Mouse (Mus musculus): ENCODE results near the gene Purb.
"Not testable (repeated sequence)": the region's sequence is repeated elsewhere in the genome, so short reads cannot be mapped to it uniquely, and the experiment has no call there.

Purb gene

DNA sequence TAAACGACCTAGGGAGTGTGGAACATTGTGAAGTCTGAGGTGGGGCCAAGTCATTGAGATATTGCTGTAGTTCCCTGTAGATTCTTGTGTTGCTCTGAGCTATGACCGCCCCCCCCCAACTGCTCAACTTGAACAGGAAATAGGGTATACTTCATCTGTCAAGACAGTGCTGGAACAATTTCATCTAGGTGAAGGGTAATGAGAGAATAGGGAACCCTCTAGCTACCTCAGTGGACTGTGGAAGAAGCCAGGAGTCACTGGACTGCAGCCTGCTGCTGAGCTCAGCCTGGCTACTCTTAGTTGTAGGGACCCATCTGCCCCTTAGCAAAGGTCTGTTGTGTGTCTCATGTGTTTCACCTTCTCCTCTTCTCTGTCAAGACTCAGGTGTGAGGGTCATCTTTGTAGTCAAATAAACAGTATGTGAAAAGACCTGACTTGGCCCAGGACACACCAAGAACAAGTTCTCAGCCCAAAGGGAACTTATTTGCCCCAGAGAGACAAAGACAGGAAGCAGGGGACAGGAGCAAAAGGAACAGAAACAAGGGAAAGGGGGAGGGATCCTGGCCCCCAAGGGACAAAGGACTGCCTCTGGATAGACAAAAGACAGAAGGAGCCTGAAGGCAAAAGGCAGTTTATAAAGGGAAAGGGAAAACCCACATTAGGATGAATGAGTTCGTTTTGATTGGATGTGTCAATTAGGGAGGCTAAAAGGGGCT lies 8.7 kb upstream of the Purb start:
- DNase-seq, result peak in 1 of 2 experiments; percentile 7

GRCm38 (mm10) chr11:6483103-6483502 lies 7.4 kb upstream of the Purb start:
- DNase-seq, result no peak

DNA sequence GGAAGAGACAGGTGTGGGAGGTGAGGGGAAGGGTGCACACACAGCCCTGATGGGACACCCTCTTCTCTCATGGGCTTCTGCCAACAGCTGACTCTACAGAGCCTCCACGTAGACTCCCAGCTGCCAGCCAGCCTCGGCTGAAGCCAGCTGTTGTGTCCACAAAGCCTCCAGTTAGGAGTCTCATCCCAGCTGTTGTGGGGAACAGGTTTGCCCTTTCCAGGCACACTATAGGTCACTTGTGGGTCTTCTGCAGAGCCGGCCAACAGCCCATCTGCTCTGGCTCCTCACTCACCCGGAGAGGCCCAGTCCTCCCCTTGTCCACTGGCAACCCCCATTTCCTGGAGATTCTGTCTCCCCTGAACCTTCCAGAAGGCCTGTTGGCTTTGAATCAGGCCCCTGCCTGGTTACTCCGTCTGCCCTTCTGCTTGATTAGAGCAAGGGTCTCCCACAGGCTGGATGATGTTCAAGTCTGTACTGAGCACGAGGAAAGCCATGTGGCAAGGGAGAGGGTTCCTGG lies 6.0 kb upstream of the Purb start:
- no peak for DNase-seq

GRCm38 (mm10) chr11:6480681-6481405 lies 5.1 kb upstream of the Purb start:
- no peak for DNase-seq

GRCm38 (mm10) chr11:6480191-6480590 lies 4.5 kb upstream of the Purb start:
- no peak for DNase-seq

- DNase-seq, result no peak
Measured at GRCm38 (mm10) chr11:6479231-6479630, 3.5 kb upstream of the Purb start.

- DNase-seq, result no peak
Measured at GRCm38 (mm10) chr11:6477350-6477749, 1.6 kb upstream of the Purb start.

GRCm38 (mm10) chr11:6476876-6477275 lies 1.2 kb upstream of the Purb start:
- no peak for DNase-seq

DNA sequence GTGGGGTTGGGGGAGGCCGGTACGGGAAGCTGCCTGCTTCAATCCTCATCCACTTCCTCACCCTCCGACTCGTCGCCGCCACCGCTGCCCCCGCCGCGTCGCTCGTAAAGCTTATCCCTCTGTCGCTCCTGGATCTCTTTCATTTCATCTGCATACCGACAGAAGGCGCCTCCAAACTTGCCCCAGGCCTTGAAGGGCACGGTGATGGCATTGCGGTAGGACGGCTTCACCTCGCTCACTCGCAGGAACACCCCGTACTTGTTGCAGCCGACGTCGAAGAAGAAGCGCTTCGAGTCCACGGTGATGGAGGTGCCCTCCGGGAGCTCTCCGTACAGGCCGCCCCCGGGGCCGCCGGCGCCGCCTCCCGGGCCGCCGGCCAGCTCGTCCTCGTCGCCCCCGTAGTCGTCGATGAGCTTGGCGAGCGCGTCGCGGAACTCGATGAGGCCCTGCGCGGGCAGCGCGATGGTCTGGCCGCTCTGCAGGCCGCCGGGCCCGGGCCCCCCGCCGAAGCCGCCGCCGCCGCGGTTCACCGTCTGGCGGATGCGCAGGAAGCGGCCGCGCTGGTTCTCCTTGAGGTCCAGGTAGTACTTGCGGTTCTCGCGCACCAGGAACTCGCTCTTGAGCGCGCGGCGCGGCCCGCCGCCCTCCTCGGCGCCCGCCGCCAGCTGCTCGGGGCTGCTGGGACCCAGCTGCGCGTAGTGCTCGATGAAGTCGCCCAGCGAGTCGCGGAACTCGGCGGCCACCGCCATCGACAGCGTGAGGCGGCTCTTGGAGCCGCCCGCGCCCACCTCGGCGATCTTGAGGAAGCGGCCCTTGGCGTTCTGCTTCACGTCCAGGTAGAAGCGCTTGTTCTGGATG lies 614 bp downstream of the Purb start:
- DNase-seq, result peak; percentile 39 to 78

DNA sequence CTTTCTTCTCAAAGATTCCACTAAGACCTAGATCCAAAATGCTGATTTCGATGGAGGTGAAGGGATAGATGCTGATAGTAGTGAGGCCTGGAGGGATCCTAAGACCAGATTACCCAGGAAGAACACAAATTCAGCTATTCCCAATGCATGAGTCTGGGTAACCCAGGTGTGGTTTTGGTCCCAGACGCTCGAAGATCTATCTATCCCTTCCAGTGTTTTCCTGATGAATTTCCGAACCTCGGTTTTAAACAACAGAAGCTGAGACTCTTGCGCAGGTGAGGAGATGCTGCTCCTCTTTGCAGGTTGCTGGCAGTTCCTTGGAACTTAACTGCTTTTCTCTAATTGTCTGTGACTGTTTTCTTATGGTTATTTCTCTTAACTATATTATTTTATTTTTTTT lies 1.3 kb downstream of the Purb start:
- no peak for DNase-seq

DNA sequence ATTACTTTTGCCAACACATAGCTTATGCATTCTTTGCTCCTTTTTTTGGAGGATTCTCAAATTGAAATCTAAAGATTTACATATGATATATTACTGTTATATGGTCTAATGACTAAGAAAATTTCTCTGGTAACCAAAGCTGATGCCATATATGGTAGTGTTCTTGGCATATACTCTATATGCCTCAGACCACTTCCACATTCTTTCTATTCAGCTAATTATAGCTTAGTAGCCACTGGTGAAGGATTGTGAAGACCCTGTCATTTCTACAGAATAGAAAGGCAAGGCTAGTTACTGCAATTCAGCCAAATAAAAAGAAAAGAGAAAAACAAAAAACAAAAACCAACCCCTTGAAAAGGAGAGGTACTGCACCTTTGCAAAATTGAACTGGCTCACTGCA lies 3.6 kb downstream of the Purb start:
- no peak for DNase-seq

DNA sequence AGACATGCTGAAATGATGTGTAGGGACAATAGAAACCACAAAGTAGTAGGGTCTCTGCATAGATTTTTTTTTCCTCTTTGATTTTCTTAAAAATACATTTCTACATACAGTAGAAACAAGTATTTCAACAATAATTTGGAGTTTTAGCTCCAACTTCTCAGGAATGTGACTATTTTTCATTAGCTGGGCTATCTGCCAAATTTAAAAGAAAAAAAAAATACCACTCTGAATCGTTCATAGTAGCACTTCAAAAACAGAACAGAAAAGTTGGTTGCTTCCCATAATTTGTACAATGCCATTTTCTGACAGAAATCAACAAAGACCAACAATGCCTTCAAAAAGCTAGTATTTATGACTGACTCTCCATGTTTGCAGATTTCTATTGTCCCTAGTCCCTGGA lies 4.2 kb downstream of the Purb start:
- DNase-seq, result no peak

DNA sequence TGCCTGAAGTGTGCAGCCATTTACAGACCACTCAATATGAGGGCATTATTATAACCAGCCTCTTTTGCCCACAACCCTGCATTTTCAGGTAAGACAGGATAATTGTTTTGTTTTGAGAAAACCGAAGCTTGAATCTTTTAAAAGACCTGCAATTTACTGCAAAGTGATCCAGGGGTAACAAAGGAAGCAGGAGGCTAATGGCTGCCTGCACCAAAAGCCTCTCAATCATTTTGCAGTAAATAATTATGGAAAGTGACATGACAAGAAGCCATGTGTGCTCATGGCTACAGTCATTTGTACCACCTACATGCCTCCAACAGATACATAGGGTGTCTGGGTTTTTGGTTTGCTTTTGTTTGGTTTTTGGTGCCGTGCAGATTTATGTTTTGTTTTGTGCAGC lies 4.7 kb downstream of the Purb start:
- no peak for DNase-seq

GRCm38 (mm10) chr11:6468541-6468940 lies 7.2 kb downstream of the Purb start:
- DNase-seq, result peak in 1 of 2 experiments; percentile 16

DNA sequence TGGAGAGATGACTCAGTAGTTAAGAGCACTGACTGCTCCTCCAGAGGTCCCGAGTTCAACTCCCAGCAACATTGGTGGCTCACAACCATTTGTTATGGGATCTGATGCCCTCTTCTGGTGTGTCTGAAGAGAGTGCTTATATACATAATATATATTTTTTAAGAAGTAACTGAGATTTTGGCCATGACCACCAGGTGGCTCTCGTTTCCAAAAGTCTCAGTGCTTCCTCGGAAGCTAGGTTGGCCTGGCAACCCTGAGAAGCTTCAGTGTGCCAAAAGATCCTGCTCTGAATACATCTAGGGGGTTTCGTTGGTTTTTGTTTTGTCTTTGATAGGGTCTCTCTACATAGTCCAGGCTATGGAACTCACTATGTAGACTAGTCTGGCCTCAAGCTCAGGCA lies 10.6 kb downstream of the Purb start:
- peak; percentile 64 to 71 for DNase-seq

GRCm38 (mm10) chr11:6463159-6463837 lies 12.4 kb downstream of the Purb start:
- no peak for DNase-seq

DNA sequence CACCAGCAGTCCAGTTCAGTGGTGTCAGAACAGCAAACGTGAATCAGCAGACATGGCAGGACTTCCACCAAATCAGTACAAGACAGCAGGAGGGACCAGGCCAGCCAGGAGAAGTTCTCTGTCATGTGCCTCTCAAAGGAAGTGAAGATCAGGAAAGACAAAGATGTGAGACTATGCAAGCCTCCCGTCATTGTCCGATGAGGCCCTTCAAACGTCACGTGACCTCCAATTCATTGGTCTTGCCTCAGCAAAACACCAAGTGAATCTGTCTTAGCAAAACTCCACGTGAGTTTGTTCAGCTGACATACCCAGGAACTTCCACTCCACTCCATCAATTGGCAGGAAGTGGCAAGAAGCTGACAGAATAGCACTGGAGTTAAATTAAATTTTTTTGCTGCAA lies 19.6 kb downstream of the Purb start:
- no peak for DNase-seq

GRCm38 (mm10) chr11:6448155-6448554 lies 27.6 kb downstream of the Purb start:
- DNase-seq, result not testable (repeated sequence)

DNA sequence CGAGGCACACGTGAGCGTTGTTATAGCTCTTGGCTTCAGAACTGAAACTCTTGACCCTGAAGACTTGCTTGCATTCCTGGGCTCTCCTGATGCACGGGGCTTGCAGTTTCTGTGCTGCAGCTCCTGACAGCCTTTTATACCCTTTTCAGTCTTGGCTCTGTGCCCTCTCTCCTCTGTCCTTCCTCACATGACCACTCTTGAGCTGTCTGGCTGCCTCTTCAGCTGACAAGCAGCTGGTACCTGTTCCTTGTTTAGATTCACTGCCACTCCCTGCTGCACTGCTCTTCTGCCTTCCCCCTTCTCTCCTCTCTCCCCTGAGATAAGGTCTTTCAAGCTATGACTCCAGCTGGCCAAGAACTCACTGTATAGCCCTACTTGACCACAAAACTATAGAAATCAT lies 28.2 kb downstream of the Purb start:
- peak in 1 of 2 experiments; percentile 23 for DNase-seq

DNA sequence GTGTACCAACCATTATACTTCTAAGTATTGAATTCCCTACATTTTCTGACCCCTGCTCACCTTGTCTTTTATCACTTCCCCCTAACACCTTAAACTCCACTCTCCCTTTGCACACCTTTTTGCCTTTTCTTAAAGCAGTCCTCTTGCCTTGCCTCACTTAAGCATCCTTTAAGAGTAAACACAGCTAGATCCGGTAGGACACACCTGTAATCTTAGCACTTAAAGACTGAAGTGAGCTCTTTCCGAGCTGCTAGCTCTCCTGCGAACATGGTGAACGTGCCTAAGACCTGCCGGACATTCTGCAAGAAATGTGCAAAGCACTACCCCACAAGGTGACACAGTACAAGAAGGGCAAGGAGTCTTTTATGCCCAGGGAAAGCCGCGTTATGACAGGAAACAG lies 29.8 kb downstream of the Purb start:
- DNase-seq, result no peak

- DNase-seq, result no peak
Measured at GRCm38 (mm10) chr11:6445441-6445840, 30.3 kb downstream of the Purb start.

GRCm38 (mm10) chr11:6444077-6444853 lies 31.5 kb downstream of the Purb start, which contains the start of gene H2afv:
TSS of gene H2afv (minus strand) at chr11:6444443.
- DNase-seq, result peak; percentile 100

Measured in kidney, postnatal 25 days (tissue).